Mouse (Mus musculus): ENCODE results near the gene Rere. TPM values are rescaled to one million over a fixed set of nuclear protein-coding genes. Genes with fewer than 3 reads are reported as not detected.
A peak's percentile ranks its signal among the peaks of the same experiment; 100 is the strongest.

Gene Rere
- polyA plus RNA-seq, 1 experiment, result 58.8 TPM

- Histone ChIP-seq H3K4me3 (ENCODE audit: insufficient read depth, low read depth, low read length) (no peak overlapping the region), H3K27ac (ENCODE audit: insufficient read depth, low read depth, low read length) (peak overlapping the region; percentile 75), H3K36me3 (ENCODE audit: control insufficient read depth, insufficient read depth, low read length) (no peaks in the 10 kb centered on the region), H3K27me3 (replicated peaks; ENCODE audit: control insufficient read depth, insufficient read depth, low read length) (no peaks in the 10 kb centered on the region), H3K4me1 (ENCODE audit: control insufficient read depth, insufficient read depth, low read length) (peaks cover 30% of the 10 kb centered on the region)
- DNase-seq, result peak; percentile 85
- TF ChIP-seq POLR2A (IDR thresholded peaks at IDR 0.05; ENCODE audit: low read depth, low read length), result no peak
- 16% methylated on average over 8 of the region's 8 CpGs for WGBS
These were observed 80.7 kb downstream of the Rere start for GRCm38 (mm10) chr4:150361986-150362691.

DNA sequence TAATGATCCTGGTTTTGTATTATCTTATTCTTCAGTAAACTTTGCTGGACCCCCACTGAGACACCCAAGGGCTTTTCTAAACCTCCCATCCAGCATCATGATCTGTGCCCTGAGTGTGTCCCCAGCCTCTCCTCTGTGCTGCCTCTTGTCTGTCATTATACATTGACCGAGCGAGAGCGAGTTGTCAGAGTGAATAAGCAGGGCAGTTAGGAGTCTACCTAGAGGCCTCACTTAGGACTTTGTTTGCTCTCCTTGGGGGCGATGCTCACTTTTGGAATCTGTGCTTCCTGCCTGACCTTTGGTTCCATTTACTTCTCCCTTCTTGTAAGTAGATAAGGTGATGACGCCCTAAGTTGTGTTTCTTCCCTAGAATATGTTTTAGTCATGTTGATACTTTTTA is 81.4 kb downstream of the Rere start:
- peak overlapping the region; percentile 80 for H3K27ac ChIP-seq (ENCODE audit: insufficient read depth, low read depth, low read length)
- H3K4me1 ChIP-seq (ENCODE audit: control insufficient read depth, insufficient read depth, low read length), result peaks cover 30% of the 10 kb centered on the region
- no peaks in the 10 kb centered on the region for H3K36me3 ChIP-seq (ENCODE audit: control insufficient read depth, insufficient read depth, low read length)
- DNase-seq, result peak; percentile 38
- H3K27me3 ChIP-seq (replicated peaks; ENCODE audit: control insufficient read depth, insufficient read depth, low read length), result no peaks in the 10 kb centered on the region
- TF ChIP-seq CTCF (conservative IDR thresholded peaks at IDR 0.05; ENCODE audit: insufficient read depth, insufficient read length, low read depth, low read length), result no peak
- no peak for TF ChIP-seq POLR2A (IDR thresholded peaks at IDR 0.05; ENCODE audit: low read depth, low read length)
- 47% methylated on average over 5 of the region's 5 CpGs for WGBS
- H3K4me3 ChIP-seq (ENCODE audit: insufficient read depth, low read depth, low read length), result no peak overlapping the region

- Histone ChIP-seq H3K36me3 (ENCODE audit: control insufficient read depth, insufficient read depth, low read length) (no peaks in the 10 kb centered on the region), H3K4me1 (ENCODE audit: control insufficient read depth, insufficient read depth, low read length) (peaks cover 30% of the 10 kb centered on the region), H3K27me3 (replicated peaks; ENCODE audit: control insufficient read depth, insufficient read depth, low read length) (no peaks in the 10 kb centered on the region), H3K27ac (ENCODE audit: insufficient read depth, low read depth, low read length) (no peak overlapping the region), H3K4me3 (ENCODE audit: insufficient read depth, low read depth, low read length) (no peak overlapping the region)
- DNase-seq, result no peak
- WGBS, result 67% methylated on average over 2 of the region's 2 CpGs
- no peak for TF ChIP-seq POLR2A (IDR thresholded peaks at IDR 0.05; ENCODE audit: low read depth, low read length)
These were observed 83.3 kb downstream of the Rere start for GRCm38 (mm10) chr4:150364786-150365185.

- 39% methylated on average over 6 of the region's 6 CpGs for WGBS
- no peak overlapping the region for H3K4me3 ChIP-seq (ENCODE audit: insufficient read depth, low read depth, low read length)
- H3K36me3 ChIP-seq (ENCODE audit: control insufficient read depth, insufficient read depth, low read length), result no peaks in the 10 kb centered on the region
- peak; percentile 25 for DNase-seq
- H3K27me3 ChIP-seq (replicated peaks; ENCODE audit: control insufficient read depth, insufficient read depth, low read length), result no peaks in the 10 kb centered on the region
- TF ChIP-seq CTCF (conservative IDR thresholded peaks at IDR 0.05; ENCODE audit: insufficient read depth, insufficient read length, low read depth, low read length) (peak; percentile 39), POLR2A (IDR thresholded peaks at IDR 0.05; ENCODE audit: low read depth, low read length) (no peak)
- H3K4me1 ChIP-seq (ENCODE audit: control insufficient read depth, insufficient read depth, low read length), result peaks cover 26% of the 10 kb centered on the region
- H3K27ac ChIP-seq (ENCODE audit: insufficient read depth, low read depth, low read length), result peak overlapping the region; percentile 85
These were observed 85.2 kb downstream of the Rere start for GRCm38 (mm10) chr4:150366510-150367208.

- H3K36me3 ChIP-seq (ENCODE audit: control insufficient read depth, insufficient read depth, low read length), result no peaks in the 10 kb centered on the region
- peak; percentile 90 for DNase-seq
- peaks cover 24% of the 10 kb centered on the region for H3K4me1 ChIP-seq (ENCODE audit: control insufficient read depth, insufficient read depth, low read length)
- H3K4me3 ChIP-seq (ENCODE audit: insufficient read depth, low read depth, low read length), result peak overlapping the region; percentile 48
- 1% methylated on average over 58 of the region's 58 CpGs for WGBS
- H3K27me3 ChIP-seq (replicated peaks; ENCODE audit: control insufficient read depth, insufficient read depth, low read length), result no peaks in the 10 kb centered on the region
- peak overlapping the region; percentile 10 for H3K27ac ChIP-seq (ENCODE audit: insufficient read depth, low read depth, low read length)
- TF ChIP-seq CTCF (conservative IDR thresholded peaks at IDR 0.05; ENCODE audit: insufficient read depth, insufficient read length, low read depth, low read length) (0 out of 2 replicates have a peak, but pooled peaks have one; percentile 15), POLR2A (IDR thresholded peaks at IDR 0.05; ENCODE audit: low read depth, low read length) (no peak)
These were observed 90.3 kb downstream of the Rere start for GRCm38 (mm10) chr4:150371580-150372380.

GRCm38 (mm10) chr4:150372631-150373041 is 91.2 kb downstream of the Rere start:
- H3K27me3 ChIP-seq (replicated peaks; ENCODE audit: control insufficient read depth, insufficient read depth, low read length), result no peaks in the 10 kb centered on the region
- DNase-seq, result no peak
- H3K27ac ChIP-seq (ENCODE audit: insufficient read depth, low read depth, low read length), result no peak overlapping the region
- H3K4me1 ChIP-seq (ENCODE audit: control insufficient read depth, insufficient read depth, low read length), result peaks cover 21% of the 10 kb centered on the region
- TF ChIP-seq CTCF (conservative IDR thresholded peaks at IDR 0.05; ENCODE audit: insufficient read depth, insufficient read length, low read depth, low read length) (no peak), POLR2A (IDR thresholded peaks at IDR 0.05; ENCODE audit: low read depth, low read length) (no peak)
- 29% methylated on average over 3 of the region's 3 CpGs for WGBS
- no peaks in the 10 kb centered on the region for H3K36me3 ChIP-seq (ENCODE audit: control insufficient read depth, insufficient read depth, low read length)
- no peak overlapping the region for H3K4me3 ChIP-seq (ENCODE audit: insufficient read depth, low read depth, low read length)
